Mouse (Mus musculus) C2C12 (cell line): ENCODE data around the gene Gna11. TPM values are rescaled to one million over a fixed set of nuclear protein-coding genes. Genes with fewer than 3 reads are reported as not detected.
A peak's percentile ranks its signal among the peaks of the same experiment; 100 is the strongest.

Experiments
- H3K27me3 ChIP-seq: one replicate; pipeline ENCODE4 v1.6.1; 2011; ENCODE audit not compliant: control insufficient read depth, insufficient read depth, insufficient read length
- H3K36me3 ChIP-seq: one replicate; pipeline ENCODE4 v1.6.1; 2011; ENCODE audit not compliant: control insufficient read depth, insufficient read depth
- H3K4me3 ChIP-seq: one replicate; pipeline ENCODE4 v1.5.1; 2011; ENCODE audit warnings: mild to moderate bottlenecking, control low read depth; ENCODE audit not compliant: poor library complexity, insufficient read depth, severe bottlenecking
- H3K79me2 ChIP-seq: one replicate; pipeline ENCODE4 v1.6.1; 2011; ENCODE audit not compliant: control insufficient read depth, insufficient read depth
- H3K79me3 ChIP-seq: one replicate; pipeline ENCODE4 v1.6.1; 2011; ENCODE audit warnings: low read depth, control low read depth
- H3ac ChIP-seq: one replicate; pipeline ENCODE3; 2011; ENCODE audit warnings: low read depth; ENCODE audit not compliant: control insufficient read depth, insufficient read length
- CEBPB ChIP-seq: IDR thresholded peaks from one replicate; pipeline ENCODE4 v1.6.1; 2011; ENCODE audit warnings: low read depth, mild to moderate bottlenecking, control low read depth, moderate library complexity
- CTCF ChIP-seq: IDR thresholded peaks from one replicate; pipeline ENCODE4 v1.5.1; 2011; ENCODE audit not compliant: control insufficient read depth, insufficient read depth, insufficient read length
- FOSL1 ChIP-seq: IDR thresholded peaks from one replicate; pipeline ENCODE4 v1.8.0; 2011; ENCODE audit warnings: mild to moderate bottlenecking, low read length; ENCODE audit not compliant: poor library complexity, insufficient read depth, severe bottlenecking
- MAX ChIP-seq: IDR thresholded peaks from one replicate; pipeline ENCODE4 v1.6.1; 2011; ENCODE audit warnings: mild to moderate bottlenecking, control low read depth
- MYOD1 ChIP-seq: IDR thresholded peaks from one replicate; pipeline ENCODE4 v1.6.1; 2011; ENCODE audit warnings: low read depth; ENCODE audit not compliant: control insufficient read depth, insufficient read length
- MYOG ChIP-seq: IDR thresholded peaks from one replicate; pipeline ENCODE4 v1.6.1; 2011; ENCODE audit not compliant: control insufficient read depth, insufficient read length; ENCODE audit errors: extremely low read depth
- USF1 ChIP-seq: IDR thresholded peaks from one replicate; pipeline ENCODE4 v1.6.1; 2011; ENCODE audit warnings: low read depth, mild to moderate bottlenecking, control low read depth, moderate library complexity
- polyA plus RNA-seq: library from polyadenylated mRNA; unstranded; fragments of >200 nt; fragmentation: generic; extraction: Trizol; gene quantifications from one replicate; pipeline ENCODE4 v1.2.1, GENCODE M21; 2012; ENCODE audit warnings: missing spikeins

The Gna11 gene
- polyA plus RNA-seq, 1 experiment = 77.6 TPM

GRCm38 (mm10) chr10:81495616-81496263 lies 49.2 kb downstream of the Gna11 start:
- Histone ChIP-seq H3ac (peak overlapping the region; percentile 96), H3K79me3 (peaks cover 28% of the 10 kb centered on the region), H3K4me3 (peak overlapping the region; percentile 92), H3K27me3 (no peaks in the 10 kb centered on the region), H3K36me3 (peaks cover 24% of the 10 kb centered on the region), H3K79me2 (peaks cover 32% of the 10 kb centered on the region)
- TF ChIP-seq MYOG (no peak), FOSL1 (no peak), USF1 (no peak), MAX (no peak), CEBPB (no peak), CTCF (no peak), MYOD1 (no peak)

GRCm38 (mm10) chr10:81495151-81495550 lies 49.8 kb downstream of the Gna11 start:
- no peak for TF ChIP-seq MAX
- no peak for TF ChIP-seq CEBPB
- TF ChIP-seq USF1 = no peak
- TF ChIP-seq FOSL1 = no peak
- no peak for TF ChIP-seq CTCF
- TF ChIP-seq MYOD1 = no peak
- TF ChIP-seq MYOG = no peak
- no peaks in the 10 kb centered on the region for H3K27me3 ChIP-seq
- peaks cover 30% of the 10 kb centered on the region for H3K36me3 ChIP-seq
- H3K79me3 ChIP-seq = peaks cover 28% of the 10 kb centered on the region
- peak overlapping the region; percentile 92 for H3K4me3 ChIP-seq
- peaks cover 32% of the 10 kb centered on the region for H3K79me2 ChIP-seq
- H3ac ChIP-seq = peak overlapping the region; percentile 96

- Histone ChIP-seq H3K36me3 (peaks cover 37% of the 10 kb centered on the region), H3K27me3 (no peaks in the 10 kb centered on the region), H3K79me3 (peaks cover 28% of the 10 kb centered on the region), H3ac (peak overlapping the region; percentile 96), H3K79me2 (peaks cover 32% of the 10 kb centered on the region), H3K4me3 (peak overlapping the region; percentile 92)
- TF ChIP-seq MAX = no peak
Observed at GRCm38 (mm10) chr10:81494260-81495041, 50.5 kb downstream of the Gna11 start.

- no peaks in the 10 kb centered on the region for H3K27me3 ChIP-seq
- H3K79me3 ChIP-seq = peaks cover 28% of the 10 kb centered on the region
- H3K4me3 ChIP-seq = no peak overlapping the region
- peaks cover 44% of the 10 kb centered on the region for H3K36me3 ChIP-seq
- TF ChIP-seq CTCF (no peak), MYOG (no peak), MAX (no peak), USF1 (no peak), MYOD1 (no peak), FOSL1 (no peak), CEBPB (no peak)
- no peak overlapping the region for H3ac ChIP-seq
- H3K79me2 ChIP-seq = peaks cover 32% of the 10 kb centered on the region
Observed at GRCm38 (mm10) chr10:81493601-81494220, 51.3 kb downstream of the Gna11 start.

- Histone ChIP-seq H3ac (no peak overlapping the region), H3K79me3 (peaks cover 28% of the 10 kb centered on the region), H3K4me3 (no peak overlapping the region), H3K27me3 (no peaks in the 10 kb centered on the region), H3K36me3 (peaks cover 54% of the 10 kb centered on the region), H3K79me2 (peaks cover 32% of the 10 kb centered on the region)
- no peak for TF ChIP-seq FOSL1
- no peak for TF ChIP-seq CEBPB
- no peak for TF ChIP-seq CTCF
- no peak for TF ChIP-seq MAX
- no peak for TF ChIP-seq MYOD1
- no peak for TF ChIP-seq MYOG
- TF ChIP-seq USF1 = no peak
Observed at GRCm38 (mm10) chr10:81492606-81493240, 52.3 kb downstream of the Gna11 start.
